Mouse (Mus musculus) liver, embryonic 13.5 days (tissue): ENCODE measurements around the gene Nubp1. TPM values are rescaled to one million over a fixed set of nuclear protein-coding genes. Genes with fewer than 3 reads are reported as not detected.

Source experiments
- polyA plus RNA-seq: library from polyadenylated mRNA; unstranded; fragments of >200 nt; fragmentation: Nextera tagmentation; extraction: Ambion mirVana; gene quantifications from 2 replicates; pipeline ENCODE4 v1.2.1, GENCODE M21; 2015

The Nubp1 gene
- polyA plus RNA-seq, 1 experiment from 2014 or later, result 44.8 TPM

Other genes with a start within 250 kb of the Nubp1 start
- 1.0 and 1.5 TPM in 2 replicates for gene Rpl39l, start 241.7 kb upstream of the Nubp1 start, polyA plus RNA-seq
- 0.22 and 0.38 TPM in 2 replicates for gene Atf7ip2, start 219.2 kb upstream of the Nubp1 start, polyA plus RNA-seq
- 4.4 and 5.5 TPM in 2 replicates for gene Emp2, start 98.0 kb upstream of the Nubp1 start, polyA plus RNA-seq
- 0.08 and 0.15 TPM in 2 replicates for gene Tekt5, start 16.5 kb upstream of the Nubp1 start, polyA plus RNA-seq
- 0.81 and 0.92 TPM in 2 replicates for gene Tvp23a, start 35.4 kb downstream of the Nubp1 start, polyA plus RNA-seq
- 0.02 and 0.05 TPM in 2 replicates for gene Ciita, start 68.1 kb downstream of the Nubp1 start, polyA plus RNA-seq
- 3.0 and 3.5 TPM in 2 replicates for gene Dexi, start 131.1 kb downstream of the Nubp1 start, polyA plus RNA-seq
- 12.8 and 14.1 TPM in 2 replicates for gene Clec16a, start 133.4 kb downstream of the Nubp1 start, polyA plus RNA-seq